9 mouse cellular contexts compared by ENCODE assay signal in the genomic region with DNA sequence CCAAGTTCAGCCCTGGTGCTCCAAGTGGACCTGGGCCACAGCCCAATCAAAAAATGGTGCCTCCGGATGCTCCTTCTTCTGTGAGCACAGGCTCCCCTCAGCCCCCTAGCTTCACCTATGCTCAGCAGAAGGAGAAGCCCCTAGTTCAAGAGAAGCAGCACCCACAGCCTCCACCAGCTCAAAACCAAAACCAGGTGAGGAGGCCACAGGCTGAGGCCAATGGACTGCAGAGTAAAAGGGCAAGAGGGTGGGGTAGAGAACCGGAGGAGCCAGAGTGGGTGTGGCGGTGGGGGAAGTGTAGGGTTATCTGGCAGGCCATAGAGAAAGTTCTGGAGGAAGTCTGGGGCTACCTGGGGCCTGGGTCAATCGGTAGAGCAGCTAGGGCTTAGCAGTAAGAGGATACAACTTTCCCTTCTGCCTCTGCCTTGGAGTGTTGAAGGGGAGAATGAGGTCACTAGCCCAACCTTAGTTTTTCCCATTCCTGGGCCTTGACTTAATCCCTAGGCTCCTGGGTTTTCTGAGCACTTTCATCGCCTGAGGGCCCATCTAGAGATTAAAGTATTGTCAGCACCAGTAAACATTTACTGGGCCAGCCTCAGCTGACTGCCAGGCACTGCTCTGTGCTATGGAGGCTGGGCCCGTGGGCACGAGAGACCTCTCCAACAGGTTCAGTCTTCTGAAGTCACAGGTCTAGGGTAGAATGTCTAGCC. TPM values are rescaled to one million over a fixed set of nuclear protein-coding genes. Genes with fewer than 3 reads are reported as not detected.
A peak's percentile ranks its signal among the peaks of the same experiment; 100 is the strongest.
DNase-seq lines count a peak whose midpoint lies in the region; ATAC-seq and TF ChIP-seq lines count a peak whose summit lies in the region.
"Had no signal": no experiment of that assay in that cellular context is flagged by ENCODE, and none has a peak within 500 bp of the region (broad histone marks: within the 10 kb centered on the region; RNA-seq: fewer than 3 reads in every experiment).

No protein-coding gene starts in this region.

- no peak for TF ChIP-seq EP300 in heart, adult 2 months (IDR thresholded peaks at IDR 0.05; ENCODE audit: insufficient read depth, low read depth, low read length)

- H3K4me2 ChIP-seq in kidney, embryonic 15.5 days, result peak overlapping the region; percentile 78
- peak overlapping the region; percentile 88 for H3K4me2 ChIP-seq in limb, embryonic 12.5 days
- peak overlapping the region; percentile 89 for H3K4me2 ChIP-seq in myocyte (ENCODE audit: low read depth)

- no peaks in the 10 kb centered on the region for H3K79me2 ChIP-seq in heart, adult 2 months (replicated peaks; ENCODE audit: control insufficient read depth, insufficient read depth, low read length)
- H3K79me2 ChIP-seq in myocyte (ENCODE audit: control insufficient read depth, insufficient read depth), result peaks cover 64% of the 10 kb centered on the region

- H3K27me3 ChIP-seq in kidney, embryonic 15.5 days, result 0 out of 2 replicates have a peak, but pooled peaks cover 4% of the 10 kb centered on the region
- no peaks in the 10 kb centered on the region for H3K27me3 ChIP-seq in heart, adult 2 months (ENCODE audit: control insufficient read depth, insufficient read depth, low read length)
- no peaks in the 10 kb centered on the region for H3K27me3 ChIP-seq in limb, embryonic 12.5 days
- H3K27me3 ChIP-seq in myocyte (ENCODE audit: control insufficient read depth, insufficient read depth, insufficient read length), result no peaks in the 10 kb centered on the region
- H3K27me3 ChIP-seq: Patski had no signal

- intact Hi-C loops in heart, adult 2 months (cut with DNase I), result loop anchor here (5.0 kb wide), 2 partner anchors 80 to 190 kb away; a partner anchor contains a TSS

- peak overlapping the region; percentile 97 for H3ac ChIP-seq in myocyte (ENCODE audit: control insufficient read depth, insufficient read length)

- no peak for ATAC-seq in kidney, embryonic 15.5 days (replicated peaks; ENCODE audit: low FRiP score)
- no peak for ATAC-seq in limb, embryonic 12.5 days (ENCODE audit: insufficient number of reproducible peaks, insufficient read depth, low FRiP score, low TSS enrichment, low read depth)
- ATAC-seq: Patski had no signal

- 83% methylated on average over 7 of the region's 7 CpGs for WGBS in kidney, embryonic 15.5 days
- 24% methylated on average over 7 of the region's 7 CpGs for WGBS in heart, adult 2 months
- 83% methylated on average over 7 of the region's 7 CpGs for WGBS in limb, embryonic 12.5 days

- peaks cover 51% of the 10 kb centered on the region for H3K36me3 ChIP-seq in kidney, embryonic 15.5 days
- H3K36me3 ChIP-seq in heart, adult 2 months (ENCODE audit: control insufficient read depth, insufficient read depth, low read length), result peaks cover 26% of the 10 kb centered on the region
- H3K36me3 ChIP-seq in limb, embryonic 12.5 days, result peaks cover 53% of the 10 kb centered on the region
- peaks cover 47% of the 10 kb centered on the region for H3K36me3 ChIP-seq in myocyte (ENCODE audit: control insufficient read depth, insufficient read depth)

- H3K4me1 ChIP-seq in kidney, embryonic 15.5 days, result peaks cover 60% of the 10 kb centered on the region
- peaks cover 24% of the 10 kb centered on the region for H3K4me1 ChIP-seq in heart, adult 2 months (ENCODE audit: control insufficient read depth, insufficient read depth, low read length)
- peaks cover 44% of the 10 kb centered on the region for H3K4me1 ChIP-seq in limb, embryonic 12.5 days (replicated peaks)

- H3K27ac ChIP-seq in kidney, embryonic 15.5 days, result 0 out of 2 replicates have a peak overlapping the region, but pooled peaks have one; percentile 13
- H3K27ac ChIP-seq in heart, adult 2 months, result peak overlapping the region; percentile 99
- H3K27ac ChIP-seq in limb, embryonic 12.5 days, result 0 out of 2 replicates have a peak overlapping the region, but pooled peaks have one; percentile 8

- no peaks in the 10 kb centered on the region for H3K9me3 ChIP-seq in kidney, embryonic 15.5 days (replicated peaks)
- no peaks in the 10 kb centered on the region for H3K9me3 ChIP-seq in limb, embryonic 12.5 days

- DNase-seq in kidney, adult 11 months, result no peak
- peak in 1 of 2 experiments; percentile 54 for DNase-seq in heart, adult 2 months
- no peak for DNase-seq in layer of hippocampus, adult 9-11 months
- DNase-seq in urinary bladder, postnatal 4 days (ENCODE audit: low spot score in 2 of 2), result no peak
- no peak for DNase-seq in layer of hippocampus, adult 9-10 months (ENCODE audit: low spot score)

- 0 out of 2 replicates have a peak overlapping the region, but pooled peaks have one; percentile 91 for H3K9ac ChIP-seq in kidney, embryonic 15.5 days
- H3K9ac ChIP-seq in heart, adult 2 months (ENCODE audit: low read depth, low read length), result peak overlapping the region; percentile 98
- 0 out of 2 replicates have a peak overlapping the region, but pooled peaks have one; percentile 87 for H3K9ac ChIP-seq in limb, embryonic 12.5 days (replicated peaks)

- peak overlapping the region; percentile 86 for H3K4me3 ChIP-seq in kidney, embryonic 15.5 days (replicated peaks)
- H3K4me3 ChIP-seq in heart, adult 2 months, result peak overlapping the region; percentile 78
- peak overlapping the region; percentile 83 for H3K4me3 ChIP-seq in limb, embryonic 12.5 days (replicated peaks)
- H3K4me3 ChIP-seq in myocyte, result peak overlapping the region; percentile 98

- TF ChIP-seq POLR2A in heart, adult 2 months (IDR thresholded peaks at IDR 0.05; ENCODE audit: insufficient read depth, low read depth, low read length), result no peak
- TF ChIP-seq POLR2A in myocyte (IDR thresholded peaks at IDR 0.05; ENCODE audit: insufficient read length, low read depth), result peak; percentile 35

- no peak for TF ChIP-seq CTCF in heart, adult 2 months (IDR thresholded peaks at IDR 0.05)

TF ChIP-seq in myocyte, 11 proteins besides CTCF, POLR2A, EP300 and RAD21:
- no peak for TF ChIP-seq SRF (IDR thresholded peaks at IDR 0.05; ENCODE audit: control insufficient read depth, insufficient read length, low read depth)
- peak; percentile 45 for TF ChIP-seq POLR2AphosphoS2 (IDR thresholded peaks at IDR 0.05; ENCODE audit: insufficient read length, low read depth)
- TF ChIP-seq TCF12 (IDR thresholded peaks at IDR 0.05; ENCODE audit: insufficient read depth, poor library complexity, severe bottlenecking), result no peak

RNA-seq across cellular contexts. Expression of a gene that starts 2.5 kb away (rescaled TPM):
- 102 and 127 TPM in 2 replicates for polyA plus RNA-seq in kidney, embryonic 15.5 days (2015; fragmentation: Nextera tagmentation; extraction: Ambion mirVana)
- total RNA-seq in heart, adult 2 months (2021), result 10 to 100 TPM; 45.8 to 60.2 TPM
- 77.7 and 110 TPM in 2 replicates for polyA plus RNA-seq in heart, adult 2 months (2012; rRNA removed)
- polyA plus RNA-seq in limb, embryonic 12.5 days (2016; fragmentation: Nextera tagmentation; extraction: Ambion mirVana), result 86.1 and 109 TPM in 2 replicates
- 467 TPM for polyA plus RNA-seq in myocyte (2012; fragmentation: generic; extraction: Trizol)

RNA-seq across cellular contexts. Expression of a gene that starts 21.1 kb away (rescaled TPM):
- polyA plus RNA-seq in kidney, embryonic 15.5 days (2015; fragmentation: Nextera tagmentation; extraction: Ambion mirVana), result 7.5 and 8.5 TPM in 2 replicates
- total RNA-seq in heart, adult 2 months (2021), result under 1 TPM; 0.14 to 0.16 TPM
- 0.50 and 0.94 TPM in 2 replicates for polyA plus RNA-seq in heart, adult 2 months (2012; rRNA removed)
- 7.8 and 9.0 TPM in 2 replicates for polyA plus RNA-seq in limb, embryonic 12.5 days (2016; fragmentation: Nextera tagmentation; extraction: Ambion mirVana)
- polyA plus RNA-seq in myocyte (2012; fragmentation: generic; extraction: Trizol), result 6.3 TPM

RNA-seq across cellular contexts. Expression of a gene that starts 27.5 kb away (rescaled TPM):
- 0.24 and 0.26 TPM in 2 replicates for polyA plus RNA-seq in kidney, embryonic 15.5 days (2015; fragmentation: Nextera tagmentation; extraction: Ambion mirVana)
- under 1 TPM; 0.60 to 0.61 TPM for total RNA-seq in heart, adult 2 months (2021)
- polyA plus RNA-seq in heart, adult 2 months (2012; rRNA removed), result 0.82 and 0.88 TPM in 2 replicates
- polyA plus RNA-seq in limb, embryonic 12.5 days (2016; fragmentation: Nextera tagmentation; extraction: Ambion mirVana), result 0.68 and 0.79 TPM in 2 replicates
- 4.2 TPM for polyA plus RNA-seq in myocyte (2012; fragmentation: generic; extraction: Trizol)

RNA-seq across cellular contexts. Expression of a gene that starts 48.1 kb away (rescaled TPM):
- not detected in 2 replicates for polyA plus RNA-seq in kidney, embryonic 15.5 days (2015; fragmentation: Nextera tagmentation; extraction: Ambion mirVana)
- total RNA-seq in heart, adult 2 months (2021), result not detected
- 0.20 and 0.29 TPM in 2 replicates for polyA plus RNA-seq in heart, adult 2 months (2012; rRNA removed)
- polyA plus RNA-seq in limb, embryonic 12.5 days (2016; fragmentation: Nextera tagmentation; extraction: Ambion mirVana), result not detected in 2 replicates
- polyA plus RNA-seq in myocyte (2012; fragmentation: generic; extraction: Trizol), result not detected
- polyA plus RNA-seq: Patski had no signal

RNA-seq across cellular contexts. Expression of a gene that starts 53.3 kb away (rescaled TPM):
- not detected in 2 replicates for polyA plus RNA-seq in kidney, embryonic 15.5 days (2015; fragmentation: Nextera tagmentation; extraction: Ambion mirVana)
- under 1 TPM in 1 of 2 experiments, not detected in 1; 0.27 TPM for total RNA-seq in heart, adult 2 months (2021)
- polyA plus RNA-seq in heart, adult 2 months (2012; rRNA removed), result not detected in 2 replicates
- not detected in 2 replicates for polyA plus RNA-seq in limb, embryonic 12.5 days (2016; fragmentation: Nextera tagmentation; extraction: Ambion mirVana)
- not detected for polyA plus RNA-seq in myocyte (2012; fragmentation: generic; extraction: Trizol)
- polyA plus RNA-seq: Patski had no signal

Comparison
In these comparisons a context has a peak if more than half of its experiments do, and no peak if none do; other contexts are left out.
1. H3K27ac ChIP-seq: peak in every context shown above with its lines; median percentile 99 in heart, adult 2 months; 13 in kidney, embryonic 15.5 days; 8 in limb, embryonic 12.5 days.